Mouse (Mus musculus) neural tube, embryonic 11.5 days (tissue): Measurements from ENCODE around the gene Ier2. TPM values are rescaled to one million over a fixed set of nuclear protein-coding genes. Genes with fewer than 3 reads are reported as not detected.

Experiments
- ATAC-seq: fragments of 200-750 bp; cut with Nextera tagmentation; 2 replicates; pipeline ENCODE4 v1.8.0; 2017; ENCODE audit warnings: moderate number of reproducible peaks, mild to moderate bottlenecking, moderate TSS enrichment, moderate library complexity; ENCODE audit not compliant: insufficient read depth, low FRiP score, low TSS enrichment
- DNase-seq: peaks from one replicate; pipeline ENCODE4 v3.0.0-alpha.2; 2015; ENCODE audit warnings: low spot score
- H3K27ac ChIP-seq: fragments of 300-500 bp; sonication (generic); 2 replicates; pipeline ENCODE4 v1.5.1; 2014; ENCODE audit warnings: low read depth, mild to moderate bottlenecking, low read length
- H3K27me3 ChIP-seq: fragments of 300-500 bp; sonication (generic); 2 replicates; pipeline ENCODE4 v1.6.1; 2014; ENCODE audit warnings: mild to moderate bottlenecking, low read length, mixed read lengths; ENCODE audit not compliant: control insufficient read depth, insufficient read depth
- H3K36me3 ChIP-seq: fragments of 300-500 bp; sonication (generic); 2 replicates; pipeline ENCODE4 v1.6.1; 2014; ENCODE audit warnings: mild to moderate bottlenecking, low read length, moderate library complexity, mixed read lengths; ENCODE audit not compliant: control insufficient read depth, insufficient read depth
- H3K4me1 ChIP-seq: fragments of 300-500 bp; sonication (generic); 2 replicates; pipeline ENCODE4 v1.6.1; 2014; ENCODE audit warnings: low read length, mixed read lengths; ENCODE audit not compliant: control insufficient read depth, insufficient read depth
- H3K4me2 ChIP-seq: fragments of 300-500 bp; sonication (generic); 2 replicates; pipeline ENCODE4 v1.6.1; 2014; ENCODE audit warnings: low read depth, mild to moderate bottlenecking, moderate library complexity
- H3K4me3 ChIP-seq: fragments of 300-500 bp; sonication (generic); 2 replicates; pipeline ENCODE4 v1.5.1; 2014; ENCODE audit warnings: low read depth, low read length
- H3K9ac ChIP-seq: fragments of 300-500 bp; sonication (generic); 2 replicates; pipeline ENCODE4 v1.6.1; 2014; ENCODE audit warnings: mild to moderate bottlenecking, low read length
- H3K9me3 ChIP-seq: fragments of 300-500 bp; sonication (generic); 2 replicates; pipeline ENCODE4 v1.6.1; 2016; ENCODE audit warnings: low read length; ENCODE audit not compliant: control insufficient read depth
- WGBS: fragments of 180-500 bp; shearing (Covaris S2); extraction: QIAGEN DNeasy Blood & Tissue Kit; methylation state at CpG from one replicate; pipeline ENCODE4 v1.1.7; 2014; 5-methylcytosine and 5-hydroxymethylcytosine counted together
- polyA plus RNA-seq: library from polyadenylated mRNA; unstranded; fragments of >200 nt; fragmentation: Nextera tagmentation; extraction: Ambion mirVana; gene quantifications from 2 replicates; pipeline ENCODE4 v1.2.1, GENCODE M21; 2014

The Ier2 gene
- polyA plus RNA-seq, 1 experiment from 2014 or later = 71.6 TPM

- no peaks in the 10 kb centered on the region for H3K27me3 ChIP-seq
- no peaks in the 10 kb centered on the region for H3K36me3 ChIP-seq
- no peaks in the 10 kb centered on the region for H3K9me3 ChIP-seq
- H3K4me1 ChIP-seq = peaks cover 37% of the 10 kb centered on the region
- H3K4me3 ChIP-seq = no peak overlapping the region
- peak overlapping the region; percentile 94 for H3K27ac ChIP-seq
- ATAC-seq (no peak), DNase-seq (no peak)
- H3K9ac ChIP-seq = no peak overlapping the region
- WGBS = 45% methylated on average over 4 of the region's 4 CpGs
- no peak overlapping the region; the same call in 1 of the 2 replicates for H3K4me2 ChIP-seq
These were observed 8.1 kb downstream of the Ier2 start for GRCm38 (mm10) chr8:84654597-84654996.

DNA sequence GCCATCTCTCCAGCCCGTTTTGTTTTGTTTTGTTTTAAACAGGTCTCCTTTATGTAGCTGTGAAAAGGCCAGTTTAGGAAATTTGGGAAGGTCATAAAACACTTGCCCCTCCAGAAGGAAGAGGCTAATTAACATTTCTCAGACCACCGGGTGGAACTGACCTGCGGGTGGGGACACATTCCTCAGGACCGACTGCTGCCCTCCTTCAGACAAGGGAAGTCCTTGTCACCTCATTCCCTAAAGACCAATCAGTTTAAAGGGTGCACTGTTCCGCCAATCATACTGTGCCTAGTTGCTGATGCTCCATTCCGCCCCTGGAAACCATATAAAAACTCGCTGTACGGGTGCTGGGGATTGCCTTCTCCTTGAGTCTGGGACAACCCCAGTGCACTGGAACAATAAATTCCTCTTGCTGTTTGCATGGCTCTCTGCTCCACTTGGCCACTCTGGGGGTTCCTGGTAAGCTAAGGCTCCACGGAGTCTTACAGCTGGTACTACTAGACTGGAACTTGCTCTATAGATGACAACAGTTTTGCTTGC lies 9.5 kb downstream of the Ier2 start:
- 36% methylated on average over 9 of the region's 9 CpGs for WGBS
- Histone ChIP-seq H3K9me3 (no peaks in the 10 kb centered on the region), H3K36me3 (no peaks in the 10 kb centered on the region), H3K4me1 (peaks cover 35% of the 10 kb centered on the region), H3K27ac (no peak overlapping the region), H3K9ac (no peak overlapping the region), H3K27me3 (no peaks in the 10 kb centered on the region), H3K4me3 (no peak overlapping the region), H3K4me2 (no peak overlapping the region)
- no peak for DNase-seq
- no peak for ATAC-seq

GRCm38 (mm10) chr8:84650213-84650612 lies 12.4 kb downstream of the Ier2 start:
- DNase-seq (no peak), ATAC-seq (no peak)
- Histone ChIP-seq H3K4me1 (peaks cover 13% of the 10 kb centered on the region), H3K27me3 (no peaks in the 10 kb centered on the region), H3K4me3 (no peak overlapping the region), H3K4me2 (no peak overlapping the region), H3K9ac (0 out of 2 replicates have a peak overlapping the region, but pooled peaks have one; percentile 1), H3K9me3 (no peaks in the 10 kb centered on the region), H3K36me3 (no peaks in the 10 kb centered on the region), H3K27ac (peak overlapping the region; percentile 51)
- 42% methylated on average over 3 of the region's 3 CpGs for WGBS

GRCm38 (mm10) chr8:84647461-84647901 lies 15.2 kb downstream of the Ier2 start:
- H3K4me3 ChIP-seq = no peak overlapping the region
- WGBS = 3% methylated on average over 14 of the region's 14 CpGs
- H3K9ac ChIP-seq = no peak overlapping the region
- H3K9me3 ChIP-seq = no peaks in the 10 kb centered on the region
- H3K4me2 ChIP-seq = peak overlapping the region; percentile 31
- no peaks in the 10 kb centered on the region for H3K27me3 ChIP-seq
- no peaks in the 10 kb centered on the region for H3K36me3 ChIP-seq
- peaks cover 7% of the 10 kb centered on the region; the same call in 1 of the 2 replicates for H3K4me1 ChIP-seq
- ATAC-seq = peak; percentile 80
- no peak overlapping the region; the same call in 1 of the 2 replicates for H3K27ac ChIP-seq
- DNase-seq = peak; percentile 77

GRCm38 (mm10) chr8:84646800-84647199 lies 15.9 kb downstream of the Ier2 start:
- Histone ChIP-seq H3K9ac (no peak overlapping the region), H3K9me3 (no peaks in the 10 kb centered on the region), H3K4me2 (no peak overlapping the region), H3K4me1 (peaks cover 7% of the 10 kb centered on the region; the same call in 1 of the 2 replicates), H3K27ac (no peak overlapping the region), H3K27me3 (no peaks in the 10 kb centered on the region), H3K4me3 (no peak overlapping the region), H3K36me3 (no peaks in the 10 kb centered on the region)
- DNase-seq (no peak), ATAC-seq (no peak)
- WGBS = 57% methylated on average over 6 of the region's 6 CpGs

DNA sequence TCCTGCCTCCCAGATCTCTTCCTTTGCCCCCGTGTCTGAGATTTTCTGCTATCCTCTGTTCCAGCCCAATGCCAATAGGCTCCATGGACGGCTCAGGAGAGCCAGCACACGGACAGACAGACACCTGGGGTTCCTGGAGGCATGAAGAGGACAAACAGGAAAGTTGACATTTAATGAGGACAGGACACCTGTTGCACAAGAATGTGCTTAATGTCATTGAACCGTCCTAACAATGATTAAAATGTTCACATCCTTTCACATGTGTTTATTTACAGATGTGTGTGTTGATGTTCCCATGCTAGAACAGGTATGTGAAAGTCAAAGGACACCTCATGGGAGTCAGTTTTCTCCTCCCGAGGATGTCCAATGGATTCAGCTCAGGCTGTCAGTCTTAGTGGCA lies 19.6 kb downstream of the Ier2 start:
- Histone ChIP-seq H3K27me3 (no peaks in the 10 kb centered on the region), H3K9me3 (no peaks in the 10 kb centered on the region), H3K9ac (no peak overlapping the region), H3K4me2 (no peak overlapping the region), H3K4me3 (no peak overlapping the region), H3K4me1 (peaks cover 8% of the 10 kb centered on the region), H3K27ac (no peak overlapping the region), H3K36me3 (no peaks in the 10 kb centered on the region)
- ATAC-seq = no peak
- WGBS = 74% methylated on average over 5 of the region's 5 CpGs
- DNase-seq = no peak

DNA sequence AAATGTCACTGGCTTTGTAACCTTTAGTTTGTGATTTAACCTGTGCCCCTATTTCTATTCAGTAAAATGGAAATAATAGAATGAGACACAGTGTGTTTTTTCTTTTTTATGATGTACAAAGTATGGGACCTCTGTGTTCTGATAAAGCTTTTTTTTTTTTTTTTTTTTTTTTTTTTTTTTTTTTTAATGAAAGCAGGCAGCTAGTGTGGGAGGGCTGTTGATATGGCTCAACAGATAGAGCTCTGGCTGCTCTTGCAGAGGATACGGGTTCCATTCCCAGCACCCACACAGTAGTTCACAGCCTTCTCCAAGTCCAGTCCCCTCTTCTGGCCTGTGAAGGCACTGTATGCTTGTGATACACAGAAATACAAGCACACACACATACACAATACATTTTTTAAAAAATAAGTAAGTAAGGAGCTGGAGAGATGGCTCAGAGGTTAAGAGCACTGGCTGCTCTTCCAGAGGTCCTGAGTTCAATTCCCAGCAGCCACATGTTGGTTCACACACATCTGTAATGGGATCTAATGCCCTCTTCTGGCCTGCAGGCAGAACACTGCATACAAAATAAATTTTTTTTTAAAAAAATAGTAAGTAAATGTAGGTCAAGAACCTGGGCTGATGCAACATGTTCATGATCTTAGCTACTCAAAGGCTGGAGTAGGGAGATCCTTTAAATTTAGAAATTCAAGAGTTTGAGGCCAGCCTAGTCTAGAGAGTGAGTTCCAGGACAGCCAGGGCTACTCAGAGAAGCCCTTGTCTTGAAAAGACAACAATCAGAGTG lies 20.9 kb downstream of the Ier2 start:
- Histone ChIP-seq H3K9ac (no peak overlapping the region), H3K4me3 (no peak overlapping the region), H3K27me3 (no peaks in the 10 kb centered on the region), H3K27ac (no peak overlapping the region), H3K4me2 (no peak overlapping the region), H3K36me3 (no peaks in the 10 kb centered on the region), H3K4me1 (peaks cover 7% of the 10 kb centered on the region), H3K9me3 (no peaks in the 10 kb centered on the region)
- DNase-seq (no peak), ATAC-seq (no peak)
- WGBS = 90% methylated on average over 1 of the region's 1 CpGs

DNA sequence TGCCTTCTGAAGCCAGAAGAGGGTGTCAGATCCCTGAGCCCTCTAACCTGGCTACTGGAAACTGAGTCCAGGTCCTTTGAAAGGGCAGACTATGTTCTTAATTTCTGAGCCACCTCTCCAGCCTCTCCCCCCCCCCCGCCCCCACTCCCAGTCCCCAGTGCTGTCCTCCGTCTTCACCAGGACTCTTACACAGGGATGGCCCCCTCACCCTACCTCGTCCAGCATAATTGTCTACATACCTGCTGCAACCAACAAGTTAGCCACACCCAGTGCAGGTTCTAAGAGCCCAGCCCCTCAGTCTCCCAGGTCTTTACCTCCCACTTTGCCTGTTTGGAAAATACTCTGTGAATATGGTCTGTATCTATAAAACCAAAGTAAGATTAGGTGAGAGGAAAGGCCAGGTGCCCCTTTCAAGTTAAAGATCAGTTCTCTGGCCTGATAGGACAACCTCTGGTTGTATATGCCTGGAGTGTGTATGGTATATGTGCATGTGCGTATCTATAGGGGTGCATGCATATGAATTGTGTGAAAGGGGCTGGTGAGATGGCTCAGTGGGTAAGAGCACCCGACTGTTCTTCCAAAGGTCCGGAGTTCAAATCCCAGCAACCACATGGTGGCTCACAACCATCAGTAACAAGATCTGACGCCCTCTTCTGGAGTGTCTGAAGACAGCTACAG lies 21.9 kb downstream of the Ier2 start:
- Histone ChIP-seq H3K27me3 (no peaks in the 10 kb centered on the region), H3K4me3 (no peak overlapping the region)

More for the DNA sequence above, 21.9 kb downstream of the Ier2 start:
- DNase-seq = no peak
- Histone ChIP-seq H3K9me3 (no peaks in the 10 kb centered on the region), H3K27ac (no peak overlapping the region), H3K4me2 (no peak overlapping the region), H3K36me3 (no peaks in the 10 kb centered on the region), H3K9ac (no peak overlapping the region), H3K4me1 (peaks cover 7% of the 10 kb centered on the region)
- ATAC-seq = no peak
- WGBS = 90% methylated on average over 7 of the region's 7 CpGs
